Mouse (Mus musculus): ENCODE data around the gene Spata33. TPM values are rescaled to one million over a fixed set of nuclear protein-coding genes. Genes with fewer than 3 reads are reported as not detected.

Spata33 gene
- total and polyA plus RNA-seq, 3 experiments: 1.2 to 1.4 TPM; not detected in 1

DNA sequence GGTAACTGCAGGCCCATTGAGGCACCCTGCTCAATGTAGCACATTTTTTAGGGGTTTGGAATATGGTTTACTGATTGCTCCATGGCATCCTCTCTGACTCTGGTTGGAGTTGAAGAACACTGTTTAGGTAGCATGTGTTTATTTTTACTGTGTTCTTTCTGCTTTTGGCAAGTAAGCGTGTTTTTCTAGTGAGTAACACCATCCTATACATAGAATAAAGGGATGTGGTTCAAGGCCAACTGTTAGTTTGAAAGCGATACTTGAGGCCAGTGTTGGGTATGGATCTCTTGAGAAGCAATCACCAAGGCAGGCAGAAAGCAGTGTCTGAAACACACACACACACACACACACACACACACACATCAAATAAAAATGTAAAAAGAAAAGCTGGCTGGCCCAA lies 24.6 kb upstream of the Spata33 start:
- TF ChIP-seq ZNF384 (IDR thresholded peaks at IDR 0.05; ENCODE audit: low read depth, low read length) (no peak), UBTF (IDR thresholded peaks at IDR 0.05; ENCODE audit: borderline replicate concordance, insufficient read depth, low read depth, low read length) (no peak), MYB (IDR thresholded peaks at IDR 0.05; ENCODE audit: low read depth, low read length) (no peak), POLR2AphosphoS5 (IDR thresholded peaks at IDR 0.05; ENCODE audit: borderline replicate concordance, low read depth, low read length) (no peak), MAZ (IDR thresholded peaks at IDR 0.05; ENCODE audit: low read depth, low read length) (no peak), CHD2 (IDR thresholded peaks at IDR 0.05; ENCODE audit: low read length) (no peak), MAFK (IDR thresholded peaks at IDR 0.05; ENCODE audit: borderline replicate concordance, low read depth, low read length) (no peak)
- H3K79me2 ChIP-seq (ENCODE audit: control insufficient read depth, insufficient read depth, low read length, poor library complexity): no peaks in the 10 kb centered on the region
- no peaks in the 10 kb centered on the region for H3K9me3 ChIP-seq (replicated peaks; ENCODE audit: insufficient read depth, low read length)
- H3K4me1 ChIP-seq (ENCODE audit: control insufficient read depth in 1 of 2, insufficient read depth in 2 of 2, low read length in 2 of 2): peaks cover 0 to 25% of the 10 kb centered on the region in 2 experiments; a peak in 2 of 4 replicates
- peaks cover 0 to 11% of the 10 kb centered on the region in 2 experiments; a peak in 2 of 4 replicates for H3K36me3 ChIP-seq (ENCODE audit: control insufficient read depth in 1 of 2, insufficient read depth in 2 of 2, low read length in 2 of 2)
- no peak overlapping the region for H3K9ac ChIP-seq (ENCODE audit: control insufficient read depth, low read depth, low read length, poor library complexity, severe bottlenecking)
- H3K27me3 ChIP-seq (ENCODE audit: control insufficient read depth in 1 of 2, insufficient read depth in 2 of 2, low read length in 2 of 2): 0 out of 4 replicates have a peak, but pooled peaks cover 0 to 1% of the 10 kb centered on the region in 2 experiments
- no peak overlapping the region for H3K4me3 ChIP-seq (ENCODE audit: control insufficient read depth in 1 of 2, insufficient read depth in 1 of 2, low read depth in 2 of 2, low read length in 2 of 2)
- H3K27ac ChIP-seq (ENCODE audit: control insufficient read depth, low read depth, low read length): no peak overlapping the region
- DNase-seq (ENCODE audit: low read depth, low spot score): no peak

GRCm38 (mm10) chr8:123188841-123189240 lies 23.8 kb upstream of the Spata33 start:
- Histone ChIP-seq H3K27ac (ENCODE audit: control insufficient read depth, low read depth, low read length) (no peak overlapping the region), H3K9me3 (replicated peaks; ENCODE audit: insufficient read depth, low read length) (no peaks in the 10 kb centered on the region), H3K9ac (ENCODE audit: control insufficient read depth, low read depth, low read length, poor library complexity, severe bottlenecking) (no peak overlapping the region), H3K79me2 (ENCODE audit: control insufficient read depth, insufficient read depth, low read length, poor library complexity) (no peaks in the 10 kb centered on the region), H3K4me1 (ENCODE audit: control insufficient read depth in 1 of 2, insufficient read depth in 2 of 2, low read length in 2 of 2) (peaks cover 0 to 25% of the 10 kb centered on the region in 2 experiments; a peak in 2 of 4 replicates), H3K36me3 (ENCODE audit: control insufficient read depth in 1 of 2, insufficient read depth in 2 of 2, low read length in 2 of 2) (peaks cover 0 to 11% of the 10 kb centered on the region in 2 experiments; a peak in 2 of 4 replicates), H3K4me3 (ENCODE audit: control insufficient read depth in 1 of 2, insufficient read depth in 1 of 2, low read depth in 2 of 2, low read length in 2 of 2) (no peak overlapping the region), H3K27me3 (ENCODE audit: control insufficient read depth in 1 of 2, insufficient read depth in 2 of 2, low read length in 2 of 2) (0 out of 4 replicates have a peak, but pooled peaks cover 0 to 1% of the 10 kb centered on the region in 2 experiments)
- DNase-seq (ENCODE audit: low read depth, low spot score): peak; percentile 27
- no peak for TF ChIP-seq ZNF384 (IDR thresholded peaks at IDR 0.05; ENCODE audit: low read depth, low read length)
- TF ChIP-seq POLR2A (IDR thresholded peaks at IDR 0.05; ENCODE audit: control insufficient read depth in 1 of 2, insufficient read depth in 1 of 2, low read depth in 1 of 2, low read length in 2 of 2, poor library complexity in 1 of 2): no peak
- no peak for TF ChIP-seq RCOR1 (IDR thresholded peaks at IDR 0.05; ENCODE audit: low read depth, low read length)
- no peak for TF ChIP-seq HCFC1 (IDR thresholded peaks at IDR 0.05; ENCODE audit: low read depth, low read length)
- no peak for TF ChIP-seq JUND (IDR thresholded peaks at IDR 0.05; ENCODE audit: low read depth, low read length)
- no peak for TF ChIP-seq NELFE (IDR thresholded peaks at IDR 0.05; ENCODE audit: low read depth, low read length)
- TF ChIP-seq MXI1 (IDR thresholded peaks at IDR 0.05; ENCODE audit: low read depth, low read length): no peak
- TF ChIP-seq MAZ (IDR thresholded peaks at IDR 0.05; ENCODE audit: low read depth, low read length): no peak
- TF ChIP-seq CHD2 (IDR thresholded peaks at IDR 0.05; ENCODE audit: low read length): no peak
- TF ChIP-seq POLR2AphosphoS5 (IDR thresholded peaks at IDR 0.05; ENCODE audit: borderline replicate concordance, low read depth, low read length): no peak
- no peak for TF ChIP-seq SIN3A (IDR thresholded peaks at IDR 0.05; ENCODE audit: low read length)
- TF ChIP-seq TBP (IDR thresholded peaks at IDR 0.05; ENCODE audit: low read depth, low read length): no peak
- no peak for TF ChIP-seq ZMIZ1 (IDR thresholded peaks at IDR 0.05; ENCODE audit: low read depth, low read length)
- TF ChIP-seq NRF1 (IDR thresholded peaks at IDR 0.05; ENCODE audit: insufficient read depth, low read depth, low read length, poor library complexity, severe bottlenecking): no peak
- no peak for TF ChIP-seq BHLHE40 (IDR thresholded peaks at IDR 0.05; ENCODE audit: borderline replicate concordance, low read depth, low read length)
- TF ChIP-seq GABPA (IDR thresholded peaks at IDR 0.05; ENCODE audit: low read depth, low read length): no peak
- no peak for TF ChIP-seq ZC3H11A (IDR thresholded peaks at IDR 0.05; ENCODE audit: low read depth, low read length)
- TF ChIP-seq CHD1 (IDR thresholded peaks at IDR 0.05; ENCODE audit: low read depth, low read length): no peak
- TF ChIP-seq EP300 (IDR thresholded peaks at IDR 0.05; ENCODE audit: low read depth in 1 of 2, low read length in 2 of 2): no peak
- TF ChIP-seq TCF12 (IDR thresholded peaks at IDR 0.05; ENCODE audit: low read depth, low read length): no peak

Data from MEL (cell line).